Mouse (Mus musculus) liver, adult 2 months (tissue): ENCODE measurements around the gene Gm12184.

Source experiments
- CTCF ChIP-seq: fragments of 200-500 bp; IDR thresholded peaks from 2 replicates; pipeline ENCODE4 v1.5.1; 2011; ENCODE audit warnings: low read depth, low read length, control low read depth
- POLR2A ChIP-seq: fragments of 200-500 bp; IDR thresholded peaks from 2 replicates; pipeline ENCODE4 v1.6.1; 2011; ENCODE audit warnings: low read length, control low read depth; ENCODE audit not compliant: insufficient read depth; ENCODE audit errors: extremely low read depth

- no peak for TF ChIP-seq CTCF
- no peak for TF ChIP-seq POLR2A
Measured at GRCm38 (mm10) chr11:48777303-48777702, 49.2 kb downstream of the Gm12184 start.
